Mouse (Mus musculus) CH12.LX (cell line): ENCODE results near the gene Uqcrh.

Experiments used
- CTCF ChIP-seq, 2 experiments: IDR thresholded peaks in 1 of 2; conservative IDR thresholded peaks in 1 of 2; 2 replicates each; pipeline ENCODE4 v1.5.1; 2011 to 2012; ENCODE audit warnings: low read depth in 2 of 2, low read length in 2 of 2, improper control_type of control experiment in 1 of 2, inconsistent platforms in 1 of 2, mild to moderate bottlenecking in 1 of 2, moderate library complexity in 1 of 2
- MAX ChIP-seq: IDR thresholded peaks from 2 replicates; pipeline ENCODE4 v1.6.1; 2011; ENCODE audit warnings: low read length, improper control_type of control experiment
- MAZ ChIP-seq: IDR thresholded peaks from 2 replicates; pipeline ENCODE4 v1.6.1; 2012; ENCODE audit warnings: low read depth, mild to moderate bottlenecking, inconsistent platforms, low read length, improper control_type of control experiment, moderate library complexity
- MXI1 ChIP-seq: IDR thresholded peaks from 2 replicates; pipeline ENCODE4 v1.6.1; 2011; ENCODE audit warnings: mild to moderate bottlenecking, low read depth, low read length, improper control_type of control experiment
- POLR2A ChIP-seq: IDR thresholded peaks from 2 replicates; pipeline ENCODE4 v1.6.1; 2011; ENCODE audit warnings: low read depth, mild to moderate bottlenecking, improper control_type of control experiment, low read length
- POLR2AphosphoS2 ChIP-seq: IDR thresholded peaks from 2 replicates; pipeline ENCODE4 v1.6.1; 2011; ENCODE audit warnings: low read depth, low read length, improper control_type of control experiment
- ZC3H11A ChIP-seq: IDR thresholded peaks from 2 replicates; pipeline ENCODE4 v1.6.1; 2012; ENCODE audit warnings: low read depth, mild to moderate bottlenecking, inconsistent platforms, low read length, improper control_type of control experiment
- ZKSCAN1 ChIP-seq: IDR thresholded peaks from 2 replicates; pipeline ENCODE4 v1.6.1; 2012; ENCODE audit warnings: low read depth, inconsistent platforms, low read length, improper control_type of control experiment, borderline replicate concordance
- ZMIZ1 ChIP-seq: IDR thresholded peaks from 2 replicates; pipeline ENCODE4 v1.6.1; 2012; ENCODE audit warnings: low read depth, mild to moderate bottlenecking, inconsistent platforms, low read length, improper control_type of control experiment

GRCm38 (mm10) chr4:116017902-116018746 is 56.7 kb downstream of the Uqcrh start, which contains the start of gene Faah:
- TF ChIP-seq POLR2A (peak; percentile 12), MAZ (no peak), POLR2AphosphoS2 (no peak), CTCF (conservative IDR thresholded peaks at IDR 0.05 in 1 of 2, IDR thresholded peaks at IDR 0.05 in 1 of 2; ENCODE audit: low read depth in 2 of 2, low read length in 2 of 2) (no peak), MAX (no peak), MXI1 (no peak), ZMIZ1 (no peak), ZC3H11A (no peak), ZKSCAN1 (no peak)
